Mouse (Mus musculus): ENCODE measurements around the gene Fam222a. TPM values are rescaled to one million over a fixed set of nuclear protein-coding genes. Genes with fewer than 3 reads are reported as not detected.

Gene Fam222a
- total and polyA plus RNA-seq, 3 experiments, result 32.9 to 84.3 (median 72.0) TPM

DNA sequence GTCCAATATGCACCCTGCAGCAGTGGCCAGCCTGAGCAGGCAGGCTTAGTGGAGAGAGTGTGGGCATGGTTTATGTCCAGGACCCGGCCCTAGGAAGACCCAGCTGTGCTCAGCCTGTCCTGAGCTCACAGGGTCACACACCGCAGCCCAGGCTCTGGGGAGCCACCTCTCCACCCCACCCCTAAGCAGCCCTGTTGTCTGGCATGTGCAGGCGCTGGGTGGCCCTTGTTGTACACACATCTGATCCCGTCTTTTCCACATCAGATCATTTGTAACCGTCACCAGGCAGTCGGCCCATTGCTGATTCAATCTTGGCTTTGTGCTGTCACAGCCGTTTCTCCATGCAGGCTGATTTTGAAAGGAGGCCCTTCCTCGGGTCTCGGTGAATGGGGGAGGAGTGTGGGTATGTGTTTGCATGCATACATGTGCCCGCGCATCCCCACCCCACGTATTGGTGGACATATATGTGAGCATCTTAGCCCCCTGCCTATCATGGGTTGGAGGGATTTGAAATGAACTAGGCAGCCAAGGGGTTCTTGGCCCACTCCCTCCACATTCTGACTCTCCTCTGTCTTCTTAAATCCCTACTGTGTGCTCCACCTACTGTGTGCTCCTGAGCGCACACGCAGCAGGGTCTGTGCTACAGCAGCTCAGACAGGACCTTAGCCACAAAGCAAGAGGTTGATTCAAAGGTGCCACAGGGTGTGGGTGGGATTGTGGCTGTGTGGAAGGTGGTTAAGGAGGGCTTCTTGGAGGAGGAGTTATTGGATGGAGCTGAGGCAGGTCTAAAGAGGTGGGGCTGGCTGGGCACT lies 16.7 kb downstream of the Fam222a start:
- DNase-seq, result peak; percentile 61

DNA sequence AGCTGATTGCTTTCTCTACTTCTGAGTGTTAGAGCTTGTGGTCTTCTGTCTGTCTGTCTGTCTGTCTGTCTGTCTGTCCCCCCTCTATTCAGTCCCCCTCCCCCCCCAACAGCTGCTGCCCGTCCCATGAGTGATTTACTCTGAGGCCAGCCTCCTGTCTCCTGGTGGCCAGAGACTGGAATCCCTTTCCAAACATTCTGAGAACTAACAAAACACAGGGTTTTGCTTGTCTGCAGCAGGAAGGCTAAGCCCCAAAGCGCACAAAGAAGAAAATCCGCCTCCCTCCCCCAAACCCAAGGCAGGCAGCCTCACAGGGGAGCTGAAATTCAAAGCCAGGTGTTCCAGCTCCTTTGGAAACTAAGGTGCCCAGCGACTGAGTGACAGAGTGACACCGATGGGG lies 17.9 kb downstream of the Fam222a start:
- DNase-seq, result no peak

DNA sequence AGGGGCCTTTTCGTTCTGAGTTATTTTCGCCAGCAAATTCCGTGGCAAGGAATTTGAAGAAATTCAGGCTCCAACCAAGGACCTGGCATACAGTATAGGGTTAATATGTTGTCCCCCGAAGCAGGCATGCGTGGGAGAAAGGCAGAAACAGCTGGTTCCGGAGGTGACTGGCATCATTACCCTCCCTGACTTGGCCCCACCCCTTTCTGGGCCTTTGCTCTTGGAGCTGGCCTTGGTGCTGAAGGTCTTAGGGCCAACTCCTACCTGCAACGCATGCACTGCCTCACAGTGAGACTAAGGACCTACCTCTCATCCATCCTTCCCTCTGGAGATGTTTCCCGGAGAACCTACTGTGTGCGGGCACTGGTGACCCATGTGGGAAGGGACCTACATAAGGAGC lies 20.1 kb downstream of the Fam222a start:
- DNase-seq, result peak; percentile 87

DNA sequence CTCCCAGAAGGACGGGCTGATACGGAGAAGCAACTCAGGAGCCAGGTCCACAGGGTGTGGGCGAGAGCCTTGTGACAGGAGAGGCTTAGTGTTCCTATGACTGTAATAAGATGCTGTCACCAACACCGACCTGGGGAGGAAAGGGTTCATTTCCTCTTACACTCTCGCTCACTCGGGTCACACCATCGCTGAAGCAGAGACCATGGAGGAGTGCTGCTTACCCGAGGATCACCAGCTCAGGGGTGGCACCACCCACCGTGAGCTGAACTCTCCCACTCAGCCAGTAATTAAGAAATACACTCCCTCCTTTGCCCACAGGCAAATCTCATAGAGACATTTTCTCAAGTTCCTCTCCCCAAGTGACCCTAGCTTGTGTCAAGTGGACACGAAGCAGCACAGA lies 20.6 kb downstream of the Fam222a start:
- DNase-seq, result no peak

DNA sequence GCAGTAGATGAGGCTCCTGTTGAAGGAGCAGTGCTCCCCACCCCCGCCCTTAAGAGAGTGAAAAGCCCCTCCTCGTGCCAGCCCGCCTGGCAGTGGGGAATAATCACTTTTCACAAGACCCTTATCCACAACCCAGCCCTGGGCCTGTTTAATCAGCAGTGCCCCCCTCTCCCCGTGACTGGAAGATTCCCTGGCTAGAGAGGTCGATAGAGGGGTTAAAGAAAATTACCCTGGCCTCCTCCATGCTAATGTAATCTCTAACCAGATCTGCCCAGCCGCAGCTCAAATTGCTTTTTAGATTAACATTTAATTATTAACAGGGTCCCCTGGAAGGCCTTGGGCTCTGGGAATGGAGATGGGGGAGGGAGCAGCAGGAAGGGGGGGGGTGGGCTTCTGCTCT lies 21.2 kb downstream of the Fam222a start:
- peak; percentile 8 for DNase-seq

DNA sequence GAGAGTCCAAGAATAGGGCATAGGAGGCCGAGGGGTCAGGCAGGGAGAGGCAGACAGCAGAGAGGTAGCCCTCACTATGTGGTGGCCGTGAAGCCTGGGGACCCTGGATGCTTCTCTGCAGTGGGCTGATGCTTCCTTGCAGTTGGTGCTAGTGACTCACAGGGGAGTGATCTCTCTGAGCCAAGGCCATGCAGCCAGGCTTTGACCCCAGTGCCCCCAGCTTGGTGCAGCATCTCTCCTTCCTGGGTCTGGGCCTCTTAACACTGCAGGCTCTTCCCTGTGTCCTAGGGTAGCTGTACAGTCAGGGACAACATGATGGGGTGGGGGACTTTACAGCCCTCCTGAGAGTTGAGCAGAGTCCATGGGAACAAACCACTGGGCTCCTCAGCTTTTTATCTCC lies 21.6 kb downstream of the Fam222a start:
- peak; percentile 63 for DNase-seq

DNA sequence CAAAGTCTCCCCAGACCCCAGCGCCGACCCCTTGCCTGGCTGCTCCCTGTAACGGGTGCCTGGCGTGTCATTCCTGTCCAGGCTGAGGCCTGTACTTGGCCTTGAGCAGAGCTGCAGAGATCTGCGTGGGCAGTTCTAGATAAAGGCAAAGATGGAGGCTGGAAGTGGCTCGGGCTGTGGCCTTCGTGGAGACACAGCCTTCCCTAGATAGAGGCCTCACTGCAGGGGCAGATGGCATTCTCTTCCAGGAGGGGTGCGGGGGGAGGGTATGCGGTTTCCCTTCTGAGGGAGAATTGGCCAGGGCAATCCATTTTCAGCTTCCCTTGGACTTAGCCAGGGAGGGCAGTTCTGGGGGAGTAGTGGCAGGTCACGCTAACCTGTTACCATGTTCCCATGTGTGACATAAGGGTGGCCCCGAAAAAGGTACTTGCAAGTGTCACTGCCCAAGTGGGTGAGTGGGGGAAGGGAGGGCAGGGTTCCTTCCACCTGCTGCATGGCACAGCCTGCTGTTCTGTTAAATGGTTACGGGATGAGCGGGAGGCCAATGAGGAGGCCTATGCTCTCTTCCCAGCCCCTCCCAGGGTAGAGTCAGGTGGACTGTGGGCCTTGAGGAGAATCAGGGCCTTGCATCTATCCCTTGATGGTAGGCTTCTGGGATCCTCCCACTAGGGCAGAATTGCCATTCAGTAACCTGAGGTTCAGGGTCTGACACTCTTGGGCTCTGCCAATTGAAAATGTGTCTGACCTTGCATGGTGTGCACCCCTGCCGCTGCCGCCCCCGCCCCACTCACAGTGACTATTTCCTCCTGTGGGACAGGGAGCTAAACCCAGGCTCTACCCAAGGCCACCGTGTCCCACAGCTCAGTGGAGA lies 22.5 kb downstream of the Fam222a start:
- DNase-seq, result peak; percentile 56

DNA sequence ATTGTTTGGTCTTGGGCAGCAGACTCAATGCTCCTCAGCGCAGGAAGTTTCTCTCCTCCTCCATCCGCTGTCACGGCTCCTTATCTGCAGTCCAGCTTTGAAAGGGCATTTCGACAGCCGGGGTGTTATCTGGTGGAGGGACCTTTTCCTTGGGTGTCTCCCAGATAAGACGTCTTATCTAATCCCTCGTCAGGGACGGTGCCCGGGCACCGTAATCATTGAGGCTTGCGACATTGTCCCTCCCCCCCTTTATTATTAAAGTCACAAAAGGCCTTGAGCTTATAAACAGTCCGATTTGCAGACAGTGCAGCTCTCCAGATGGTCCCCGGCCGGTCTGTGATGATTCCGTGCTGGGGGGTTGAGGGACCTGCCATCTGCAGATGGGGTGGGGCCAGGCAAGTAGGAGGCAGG lies 23.3 kb downstream of the Fam222a start:
- peak; percentile 79 for DNase-seq

DNA sequence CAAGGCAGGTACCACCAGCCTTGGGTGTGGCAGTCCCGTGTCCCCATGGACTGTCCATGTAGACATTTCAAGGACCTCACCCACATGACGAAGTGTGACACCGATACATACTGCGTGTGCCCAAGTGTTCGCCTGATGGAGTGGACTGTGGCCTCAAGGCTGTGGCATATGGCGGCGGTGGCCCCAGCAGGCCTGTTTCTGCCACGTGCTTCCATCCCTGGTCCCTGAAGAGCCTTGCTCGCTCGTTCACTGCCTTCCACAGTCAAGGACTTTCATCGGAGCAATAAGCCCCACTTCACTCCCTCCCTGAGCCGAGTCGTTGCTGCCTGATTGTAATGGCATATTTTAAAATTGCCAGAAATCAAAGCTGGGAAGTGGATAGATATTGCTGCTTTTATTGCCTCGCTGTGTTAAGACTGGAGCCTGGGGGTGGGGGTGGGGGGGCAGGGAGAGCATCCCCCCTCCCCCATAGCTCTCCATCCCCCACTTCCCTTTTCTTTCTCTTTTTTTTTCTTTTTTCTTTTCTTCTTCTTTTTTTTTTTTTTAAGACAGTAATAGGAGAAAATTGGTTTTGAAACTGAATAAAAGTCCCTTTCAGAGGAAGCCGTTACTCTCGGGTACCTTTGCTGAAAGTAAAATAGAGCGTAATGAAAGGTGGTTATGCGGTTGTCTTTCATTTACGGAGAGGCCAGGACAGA lies 24.8 kb downstream of the Fam222a start:
- DNase-seq, result peak; percentile 52

DNA sequence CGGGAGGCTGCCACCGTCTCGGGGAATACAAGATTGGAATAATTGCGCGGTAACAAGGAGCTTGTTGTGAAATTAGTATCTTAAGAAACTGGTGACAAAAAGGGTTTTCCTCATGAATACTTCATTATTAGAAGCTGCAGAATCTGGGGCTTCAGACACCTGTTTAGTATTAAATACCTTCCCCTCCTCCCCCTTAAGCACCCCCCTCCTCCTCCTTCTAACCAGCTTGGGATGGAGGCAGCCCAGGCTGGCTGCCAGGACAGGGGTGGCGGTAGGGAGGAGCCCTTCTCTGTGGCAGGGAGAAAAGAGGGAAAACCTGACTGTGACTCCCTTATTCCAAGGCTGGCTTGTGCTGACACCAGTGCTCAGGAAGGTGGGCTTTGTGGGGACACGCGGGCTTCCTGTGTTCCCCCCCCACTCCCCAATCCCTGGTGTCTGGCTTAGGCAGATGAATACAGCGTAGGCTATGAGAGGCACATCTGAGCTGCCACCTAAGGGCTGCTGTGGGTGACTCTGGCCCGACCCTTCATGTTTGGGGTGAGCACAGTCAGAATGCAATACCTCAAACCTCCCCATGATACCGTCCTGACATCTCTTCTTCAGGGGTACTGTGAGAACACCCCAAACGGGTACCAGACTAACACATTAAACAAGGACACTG lies 25.5 kb downstream of the Fam222a start:
- DNase-seq, result no peak

DNA sequence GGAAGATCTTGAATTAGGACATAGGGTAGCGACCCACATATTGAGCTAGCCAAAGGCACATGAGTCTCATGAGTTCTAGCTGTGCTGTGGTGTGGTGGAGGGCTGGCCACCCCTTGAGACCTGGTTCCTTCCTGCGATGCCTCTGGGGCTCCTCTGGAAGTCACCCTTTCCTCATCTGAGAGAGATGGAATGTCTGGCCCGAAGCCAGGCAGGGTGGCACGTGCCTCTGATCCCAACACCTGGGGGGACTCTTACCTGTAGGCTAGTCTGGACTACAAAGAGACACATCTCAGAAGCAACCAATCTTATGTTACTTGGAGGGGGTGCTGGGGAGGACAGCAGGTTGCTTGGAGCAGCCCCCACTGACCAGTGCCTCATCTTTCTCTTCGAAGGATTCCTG lies 26.1 kb downstream of the Fam222a start:
- no peak for DNase-seq

DNA sequence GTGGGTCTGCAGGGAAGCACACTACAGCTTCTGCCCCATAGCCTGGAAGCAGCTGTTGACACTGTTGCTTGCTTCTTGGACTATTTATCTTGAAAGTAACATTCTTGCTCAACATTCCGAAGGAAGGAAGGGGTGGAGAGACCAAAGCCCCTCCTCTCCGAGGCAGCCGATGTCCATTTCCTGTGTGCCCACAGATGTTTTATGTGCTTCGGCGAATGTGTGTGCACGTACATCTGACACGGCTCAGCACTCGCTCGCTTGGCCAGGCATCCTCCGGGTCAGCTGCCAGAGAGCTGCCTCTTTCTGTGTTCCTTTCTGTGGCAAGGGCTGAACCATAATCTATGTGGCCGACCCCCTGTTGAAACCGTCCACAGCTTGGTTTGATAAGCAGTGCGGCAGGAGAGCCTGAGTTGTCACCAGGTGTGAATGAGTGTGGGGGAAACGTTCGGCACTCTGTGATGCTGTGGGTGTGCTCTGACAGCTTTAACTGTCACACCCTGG lies 27.0 kb downstream of the Fam222a start:
- DNase-seq, result no peak

DNA sequence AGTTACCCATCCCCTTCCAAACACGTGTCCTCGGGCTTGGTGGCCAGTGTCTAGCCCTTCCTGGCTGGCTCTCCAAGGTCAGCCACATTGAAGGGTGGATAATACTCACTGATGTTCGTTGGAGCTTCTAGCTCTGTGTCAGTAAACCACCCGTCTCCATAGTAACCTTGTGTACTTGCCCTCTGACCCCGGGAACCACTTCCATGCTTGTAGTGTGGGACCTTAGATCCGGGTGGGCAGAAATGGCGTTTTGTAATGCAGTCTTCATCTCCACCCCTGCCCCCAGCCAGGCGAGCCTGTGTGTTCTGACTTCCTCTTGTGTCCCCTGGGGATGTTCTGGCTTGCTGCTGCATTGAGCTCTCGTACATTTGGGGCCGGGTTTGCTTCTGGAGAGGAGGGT lies 28.8 kb downstream of the Fam222a start:
- DNase-seq, result peak; percentile 70

DNA sequence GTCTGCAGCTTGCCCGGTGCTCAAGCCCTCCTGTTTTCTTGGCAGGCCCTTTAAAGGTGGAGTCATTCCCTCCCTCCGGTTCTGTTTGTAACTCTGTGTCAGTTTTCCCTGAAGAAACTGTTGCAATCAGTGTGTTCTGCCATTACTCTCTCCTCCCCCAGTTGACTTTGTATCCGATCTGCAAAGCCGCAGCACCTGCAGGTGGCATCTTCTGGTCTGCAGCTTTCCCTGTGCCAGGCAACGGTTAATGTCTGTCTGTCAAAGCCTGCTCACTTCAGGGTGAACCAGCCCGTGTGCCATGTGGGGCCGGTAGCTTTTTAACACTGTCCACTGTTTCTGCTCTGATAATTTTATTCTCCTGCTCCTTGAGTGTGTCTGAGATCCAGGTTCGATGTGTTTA lies 29.4 kb downstream of the Fam222a start:
- DNase-seq, result no peak

DNA sequence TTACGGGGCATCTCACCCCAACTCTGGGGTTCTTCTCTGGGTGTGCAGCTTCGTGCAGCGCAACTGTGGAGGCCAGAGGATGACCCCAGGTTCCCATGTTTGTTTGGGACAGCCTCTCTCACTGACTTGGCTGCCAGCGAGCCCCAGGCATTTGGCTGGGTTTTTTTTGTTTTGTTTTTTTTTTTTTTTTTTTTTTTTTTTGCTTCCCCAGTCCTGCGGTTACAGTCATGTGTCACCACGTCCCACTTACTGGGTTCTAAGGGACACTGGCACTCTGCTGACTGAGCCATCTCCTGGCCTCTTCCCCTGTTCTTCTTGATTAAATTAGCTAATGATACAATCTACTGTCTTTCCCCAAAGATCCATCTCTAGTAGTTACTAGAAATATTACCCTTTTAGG lies 29.8 kb downstream of the Fam222a start:
- no peak for DNase-seq

DNA sequence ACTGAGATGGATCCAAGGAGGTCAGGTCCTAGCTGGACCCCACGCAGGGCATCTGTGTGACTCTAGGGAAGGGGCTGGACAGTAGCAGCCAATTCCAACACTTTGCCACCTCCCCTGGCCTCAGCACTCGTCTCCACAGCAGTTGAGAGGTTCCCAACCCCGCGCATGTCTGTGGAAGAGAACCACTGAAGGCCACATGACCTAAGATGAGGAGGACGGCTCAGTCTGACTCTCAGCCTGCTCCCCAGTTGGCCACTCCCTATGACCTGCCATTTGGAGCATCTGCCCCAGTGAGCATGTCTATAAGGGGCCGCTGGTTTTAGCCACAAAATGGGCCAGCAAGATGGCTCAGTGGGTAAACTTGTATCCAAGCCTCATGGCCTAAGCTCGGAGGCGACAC lies 34.2 kb downstream of the Fam222a start:
- DNase-seq, result peak; percentile 53

DNA sequence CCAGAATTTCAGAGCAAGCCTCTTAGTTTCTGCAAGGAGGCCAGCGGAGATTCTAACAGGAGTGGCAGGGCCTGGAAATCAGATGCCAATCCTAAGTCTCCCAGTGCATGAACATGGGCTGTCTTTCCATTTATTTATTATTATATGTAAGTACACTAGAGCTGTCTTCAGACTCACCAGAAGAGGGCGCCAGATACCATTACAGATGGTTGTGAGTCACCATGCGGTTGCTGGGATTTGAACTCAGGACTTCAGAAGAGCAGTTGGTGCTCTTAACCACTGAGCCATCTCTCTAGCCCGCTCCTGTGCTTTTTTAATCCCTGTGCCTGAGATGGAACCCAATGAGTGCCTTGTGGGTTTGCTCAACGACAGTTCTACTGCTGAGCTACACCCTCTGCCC lies 36.2 kb downstream of the Fam222a start:
- no peak for DNase-seq

DNA sequence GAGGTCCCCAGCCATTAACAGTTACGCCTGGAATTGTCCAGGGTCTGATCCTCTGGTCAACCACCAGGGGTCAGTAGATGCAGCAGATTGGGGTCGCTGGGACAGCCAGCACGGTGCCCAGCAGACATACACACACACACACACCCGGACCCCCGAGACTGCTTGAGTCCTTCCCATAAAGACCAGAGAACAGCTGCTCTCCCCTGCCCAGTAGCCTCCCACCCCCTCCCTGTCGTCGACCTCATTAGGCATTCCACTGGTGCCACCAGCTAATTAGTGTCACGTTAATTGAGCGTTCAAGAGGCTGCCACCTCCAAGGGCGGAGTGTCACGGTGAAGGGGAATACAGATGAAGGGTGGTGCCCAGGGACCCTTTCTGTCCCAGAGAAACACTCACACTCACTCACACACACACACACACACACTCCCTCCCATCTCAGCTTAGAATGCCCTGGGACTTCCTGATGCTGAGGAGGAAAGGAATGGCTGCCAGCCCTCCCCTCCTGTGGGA lies 37.0 kb downstream of the Fam222a start:
- peak; percentile 14 for DNase-seq

DNA sequence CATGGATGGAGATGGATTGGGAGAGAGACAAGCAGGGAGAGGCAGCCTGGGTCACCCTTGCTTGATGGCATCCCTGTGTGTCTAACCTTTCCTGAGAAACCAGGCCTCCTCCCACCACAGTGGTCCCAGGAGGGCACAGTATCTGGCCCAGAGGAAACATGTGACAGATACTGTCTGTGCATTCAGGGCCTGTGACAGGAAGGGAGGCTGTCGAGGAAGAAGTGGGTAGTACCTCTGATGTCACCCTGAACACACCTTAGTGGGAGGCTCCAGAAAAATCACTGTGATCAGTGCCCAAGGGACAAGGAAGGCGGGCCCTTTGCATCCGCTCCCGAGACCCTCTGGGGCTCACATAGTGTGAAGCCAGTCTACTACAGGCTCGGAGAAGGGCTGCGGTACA lies 38.2 kb downstream of the Fam222a start:
- DNase-seq, result peak; percentile 3

DNA sequence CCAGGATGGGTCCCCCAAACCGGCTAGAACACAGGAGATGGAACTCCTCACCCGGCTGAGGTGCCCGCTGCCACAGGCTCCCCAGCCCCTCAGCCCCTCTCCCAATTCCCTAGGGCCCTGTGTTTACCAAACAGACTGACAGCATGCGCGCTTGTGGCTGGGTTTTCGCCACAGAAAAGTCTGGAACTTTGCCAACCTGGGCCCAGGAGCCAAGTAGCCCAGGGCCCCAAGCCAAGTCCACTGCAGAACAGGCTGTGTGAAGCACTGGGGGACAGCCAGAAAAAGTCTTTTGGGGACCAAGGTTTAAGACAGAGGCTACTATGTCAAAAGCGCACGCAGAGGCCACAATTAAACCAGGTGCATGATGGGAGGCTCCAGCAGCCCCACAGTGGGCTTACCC lies 39.8 kb downstream of the Fam222a start:
- DNase-seq, result peak; percentile 89

DNA sequence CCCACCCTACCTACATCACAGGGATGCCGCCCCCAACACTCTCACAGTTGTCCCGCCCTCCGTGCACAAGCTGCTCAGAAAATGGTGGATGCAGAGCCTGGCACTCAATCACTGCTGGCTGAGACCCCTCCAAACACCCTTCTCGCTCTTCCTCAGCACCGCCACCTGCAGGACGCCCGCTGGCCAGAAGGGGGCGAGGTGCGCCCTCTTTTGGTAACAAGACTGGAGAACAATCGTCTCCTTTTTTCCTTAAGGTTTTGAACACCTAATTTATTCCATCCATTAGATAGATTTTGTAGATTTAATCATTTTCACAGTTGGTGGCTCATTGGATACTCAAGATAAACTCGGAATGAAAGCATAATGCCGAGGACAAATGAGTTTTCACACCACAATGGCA lies 40.7 kb downstream of the Fam222a start:
- peak; percentile 77 for DNase-seq

DNA sequence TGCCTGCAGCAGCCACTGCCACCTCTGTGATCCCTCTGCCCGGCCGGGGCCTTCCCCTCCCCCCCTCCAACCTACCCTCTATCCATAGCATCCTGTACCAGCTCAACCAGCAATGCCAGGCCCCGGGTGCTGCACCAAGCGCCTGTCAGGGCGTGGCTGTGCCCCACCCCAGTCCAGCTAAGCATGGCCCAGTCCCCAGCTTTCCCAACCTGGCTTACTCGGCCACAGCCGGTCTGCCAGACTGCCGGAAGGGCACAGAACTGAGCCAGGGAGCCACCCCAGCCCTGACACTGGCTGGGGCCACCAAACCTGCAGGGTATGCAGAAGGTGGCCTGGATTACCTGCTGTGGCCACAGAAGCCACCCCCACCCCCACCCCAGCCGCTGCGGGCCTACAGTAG lies 43.4 kb downstream of the Fam222a start:
- DNase-seq, result no peak
